Mouse (Mus musculus) adrenal gland, adult 18-20 months (tissue): ENCODE data around the gene Clasrp. TPM values are rescaled to one million over a fixed set of nuclear protein-coding genes. Genes with fewer than 3 reads are reported as not detected.
A peak's percentile ranks its signal among the peaks of the same experiment; 100 is the strongest.

Source experiments
- DNase-seq, 2 experiments: peaks; one replicate each; pipeline ENCODE4 v3.0.0; 2021 to 2022; ENCODE audit warnings: low spot score in 2 of 2
- total RNA-seq, 2 experiments: library from RNA; stranded (reverse); gene quantifications; 1 replicate in 1 of 2; 2 replicates in 1 of 2; pipeline ENCODE4 v1.2.3; 2021

Gene Clasrp
- total RNA-seq, 2 experiments from 2014 or later: 36.5 to 36.9 TPM

GRCm38 (mm10) chr7:19564455-19564854 lies 39.8 kb downstream of the Clasrp start:
- DNase-seq: no peak

GRCm38 (mm10) chr7:19563884-19564283 lies 40.4 kb downstream of the Clasrp start:
- DNase-seq: no peak

GRCm38 (mm10) chr7:19562643-19563410 lies 41.5 kb downstream of the Clasrp start, which contains the start of gene Ppp1r37:
Gene Ppp1r37 (minus strand): TSS chr7:19563076.
- no peak for DNase-seq

- peak; percentile 88 for DNase-seq
These were observed 42.3 kb downstream of the Clasrp start for GRCm38 (mm10) chr7:19561765-19562642.

GRCm38 (mm10) chr7:19561431-19561764 lies 42.9 kb downstream of the Clasrp start:
- DNase-seq: no peak

GRCm38 (mm10) chr7:19560491-19561260 lies 43.6 kb downstream of the Clasrp start:
- no peak for DNase-seq

- DNase-seq: no peak
These were observed 45.3 kb downstream of the Clasrp start for GRCm38 (mm10) chr7:19558965-19559364.

GRCm38 (mm10) chr7:19557982-19558900 lies 46.0 kb downstream of the Clasrp start:
- DNase-seq: no peak

GRCm38 (mm10) chr7:19557086-19557485 lies 47.2 kb downstream of the Clasrp start:
- DNase-seq: no peak

- DNase-seq: no peak
These were observed 50.1 kb downstream of the Clasrp start for GRCm38 (mm10) chr7:19554168-19554567.

- DNase-seq: no peak
These were observed 51.8 kb downstream of the Clasrp start for GRCm38 (mm10) chr7:19552443-19552842.

- DNase-seq: no peak
These were observed 52.7 kb downstream of the Clasrp start for GRCm38 (mm10) chr7:19551634-19552033.

GRCm38 (mm10) chr7:19549394-19549793 lies 54.9 kb downstream of the Clasrp start:
- no peak for DNase-seq

- DNase-seq: no peak
These were observed 56.8 kb downstream of the Clasrp start for GRCm38 (mm10) chr7:19547344-19547969.

GRCm38 (mm10) chr7:19546007-19546406 lies 58.3 kb downstream of the Clasrp start:
- no peak for DNase-seq

GRCm38 (mm10) chr7:19543584-19543983 lies 60.7 kb downstream of the Clasrp start:
- no peak for DNase-seq

GRCm38 (mm10) chr7:19542155-19542691 lies 62.1 kb downstream of the Clasrp start:
- no peak for DNase-seq

GRCm38 (mm10) chr7:19541681-19542154 lies 62.6 kb downstream of the Clasrp start:
- no peak for DNase-seq
